Mouse (Mus musculus): Measurements from ENCODE around the gene Tomm20.

DNA sequence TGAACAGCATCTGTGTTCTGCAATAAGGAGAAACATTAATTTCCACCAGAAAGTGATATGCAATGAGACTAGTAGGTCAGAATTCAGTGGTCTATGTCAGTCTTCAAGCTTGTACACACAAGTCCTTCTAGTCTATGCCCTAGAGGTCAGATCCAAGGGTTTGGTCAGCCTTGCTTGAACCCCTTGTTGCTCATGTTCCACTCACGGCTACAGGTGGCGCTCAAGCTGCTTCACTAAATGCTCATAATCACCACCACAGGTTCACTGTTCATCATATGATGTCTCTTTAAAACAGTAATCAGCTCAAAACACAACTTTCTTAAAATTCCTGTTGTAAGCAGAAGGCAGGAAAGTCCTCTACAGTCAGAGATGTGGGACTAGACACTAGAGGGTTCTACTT, 3.9 kb upstream of the Tomm20 start:
- TF ChIP-seq CTCF (IDR thresholded peaks at IDR 0.05; ENCODE audit: control insufficient read depth, insufficient read depth, insufficient replicate concordance, low read depth, low read length) (no peak), POLR2A (IDR thresholded peaks at IDR 0.05; ENCODE audit: control insufficient read depth, low read depth, low read length) (no peak)
